Mouse (Mus musculus) 3T3-L1 (cell line): Measurements from ENCODE around the gene Hs6st3.

ENCODE experiments used
- DNase-seq: peaks from one replicate; pipeline ENCODE4 v3.0.0-alpha.2; 2015; ENCODE audit warnings: low read depth, low spot score

The Hs6st3 gene

DNA sequence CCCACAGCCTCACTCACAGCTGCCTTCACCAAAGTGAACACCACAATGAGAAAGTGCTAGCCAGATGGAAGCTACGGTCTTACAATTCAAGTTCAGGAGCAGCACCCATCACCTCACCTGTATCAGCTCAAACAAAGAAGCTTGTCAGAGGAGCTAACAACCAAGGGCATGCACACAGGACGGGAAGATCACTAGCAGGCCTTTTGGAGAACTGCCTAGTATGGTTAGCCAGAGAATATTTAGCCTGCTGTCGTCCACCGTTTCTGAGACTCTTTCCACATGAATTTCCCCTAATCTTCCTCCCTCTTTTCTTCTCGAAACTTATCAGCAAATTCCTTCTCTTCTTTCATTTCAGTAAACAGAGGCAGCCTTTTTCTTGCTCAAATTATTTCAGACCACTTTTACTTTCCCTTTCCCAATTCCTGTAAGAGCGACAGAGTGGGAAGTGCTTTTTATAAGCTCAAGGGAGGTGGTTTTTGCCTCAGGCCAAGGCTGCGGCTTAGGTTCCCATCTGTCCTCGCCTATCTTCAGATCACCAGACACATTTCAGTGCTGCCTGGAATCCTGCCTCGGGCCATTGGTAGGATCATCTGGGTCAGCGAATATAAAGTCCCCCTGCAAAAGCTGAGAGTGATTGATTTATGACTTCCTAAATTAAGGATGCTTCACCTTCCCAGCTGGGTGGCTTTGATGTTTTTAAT, 757.8 kb downstream of the Hs6st3 start:
- DNase-seq = peak; percentile 7

DNA sequence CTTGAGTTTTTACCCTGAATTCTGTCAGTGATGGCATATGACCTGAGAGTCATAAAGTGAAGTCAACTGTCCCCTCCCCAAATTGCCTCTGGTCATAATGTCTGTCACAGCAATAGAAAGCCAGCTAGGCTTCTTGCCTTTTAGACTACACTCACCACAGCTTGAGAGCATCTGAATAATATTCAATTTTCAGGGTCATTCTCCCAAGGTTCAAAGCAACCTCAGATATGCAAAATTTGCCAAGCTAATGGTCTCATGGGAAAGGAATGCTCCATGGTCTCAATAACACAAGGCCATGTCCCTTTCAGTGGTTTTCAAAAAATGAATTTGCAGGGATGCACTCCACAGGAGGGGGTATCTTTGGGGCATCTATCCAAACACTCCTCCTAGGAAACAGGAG, 764.3 kb downstream of the Hs6st3 start:
- no peak for DNase-seq

DNA sequence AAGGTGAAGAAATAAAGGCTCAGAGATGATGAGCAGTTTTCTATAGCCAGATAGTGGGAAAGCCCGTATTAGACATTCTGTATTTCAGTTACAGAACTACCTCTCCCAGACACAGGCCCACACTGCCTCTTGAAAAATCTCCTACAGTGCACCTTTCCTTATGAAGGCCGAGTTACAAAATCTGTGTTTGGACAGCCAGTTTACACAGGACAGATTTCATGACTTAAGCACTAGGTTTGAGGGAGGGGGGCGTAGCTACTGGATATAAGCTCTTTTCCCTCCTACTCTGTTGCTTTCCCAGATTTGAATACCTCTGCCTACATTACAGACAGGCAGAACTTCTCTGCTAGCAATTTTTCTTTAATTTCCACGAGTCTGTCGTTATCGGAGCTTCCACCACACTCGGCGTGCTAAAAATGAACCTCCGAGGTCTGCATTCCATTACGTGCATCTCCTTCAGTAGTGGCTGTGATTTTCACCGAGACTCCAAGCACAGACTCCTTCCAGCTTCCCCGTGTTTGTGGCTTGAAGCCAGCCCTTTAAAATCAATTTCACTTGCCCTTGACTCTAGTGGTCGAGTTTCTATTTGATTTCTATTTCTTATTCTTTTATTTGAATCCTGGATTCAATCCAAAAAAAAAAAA, 770.0 kb downstream of the Hs6st3 start:
- DNase-seq = no peak

DNA sequence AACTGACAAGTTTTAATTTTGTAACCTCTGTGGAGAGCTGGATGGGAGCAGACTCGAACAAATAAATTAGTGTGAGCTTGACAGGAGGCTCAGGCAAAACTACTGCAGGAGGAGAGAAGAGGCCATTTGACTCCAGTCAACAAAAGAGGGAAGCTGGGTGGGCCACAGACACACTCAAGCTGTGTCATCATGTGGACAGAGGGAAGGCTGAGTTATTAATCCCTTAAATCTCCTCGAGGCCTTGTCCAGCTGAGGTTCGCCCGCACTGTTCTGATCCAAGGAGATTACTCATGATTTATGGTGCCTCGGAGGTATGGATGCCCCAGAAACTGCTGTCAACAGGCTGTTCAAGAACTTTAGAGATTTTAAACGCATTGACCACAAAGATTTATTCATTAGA, 776.4 kb downstream of the Hs6st3 start:
- peak; percentile 12 for DNase-seq

DNA sequence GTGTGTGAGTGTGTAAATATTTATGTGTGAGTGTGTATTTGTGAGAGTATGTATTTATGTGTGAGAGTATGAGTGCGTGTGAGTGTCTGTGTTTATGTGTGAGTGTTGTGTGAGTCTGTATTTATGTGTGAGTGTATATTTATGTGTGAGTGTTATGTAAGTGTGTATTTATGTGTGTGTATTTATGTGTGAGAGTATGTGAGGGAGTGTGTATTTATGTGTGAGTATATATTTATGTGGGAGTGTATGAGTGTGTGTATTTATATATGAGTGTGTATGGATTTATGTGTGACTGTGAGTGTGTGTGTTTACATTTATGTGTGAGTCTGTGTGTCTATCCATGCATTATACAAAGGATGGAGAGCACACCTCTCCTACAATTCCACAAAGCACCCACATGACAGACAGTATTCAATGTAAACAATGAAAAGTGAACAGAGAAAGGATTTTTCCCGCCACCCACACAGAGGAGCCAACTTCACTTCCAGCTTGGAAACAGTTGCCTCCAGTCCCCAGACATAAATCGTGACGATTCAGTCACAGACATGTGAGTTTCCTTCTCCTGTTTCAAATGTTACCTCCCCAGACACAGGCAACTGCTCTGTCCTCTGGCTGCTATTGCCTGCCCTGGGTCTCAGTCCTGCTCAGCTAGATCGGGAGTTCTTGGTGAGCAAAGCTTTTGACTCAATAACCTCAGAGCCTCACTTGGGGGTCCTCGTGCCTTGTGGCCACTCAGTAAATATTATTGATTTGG, 780.3 kb downstream of the Hs6st3 start:
- DNase-seq = no peak

DNA sequence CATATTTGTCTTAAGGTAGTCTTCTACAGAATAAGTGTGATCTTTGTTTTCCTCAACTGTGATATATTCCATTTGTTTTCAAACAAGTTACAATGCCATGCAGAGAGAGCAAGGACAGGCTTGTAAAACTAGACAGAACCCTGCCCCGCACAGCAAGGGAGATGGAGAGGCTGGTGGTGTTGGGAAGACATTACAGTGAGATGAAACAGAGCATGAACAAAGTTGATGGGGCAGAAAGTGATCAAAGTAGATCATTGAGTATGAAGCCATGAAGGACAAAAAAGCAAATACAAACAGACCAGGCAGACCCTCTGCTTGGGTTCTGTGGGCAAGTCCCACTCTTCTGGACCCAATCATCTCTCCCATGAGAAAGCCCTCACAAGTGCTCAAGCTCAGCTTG, 781.0 kb downstream of the Hs6st3 start:
- no peak for DNase-seq
